Mouse (Mus musculus): ENCODE data around the gene Tpx2.

DNA sequence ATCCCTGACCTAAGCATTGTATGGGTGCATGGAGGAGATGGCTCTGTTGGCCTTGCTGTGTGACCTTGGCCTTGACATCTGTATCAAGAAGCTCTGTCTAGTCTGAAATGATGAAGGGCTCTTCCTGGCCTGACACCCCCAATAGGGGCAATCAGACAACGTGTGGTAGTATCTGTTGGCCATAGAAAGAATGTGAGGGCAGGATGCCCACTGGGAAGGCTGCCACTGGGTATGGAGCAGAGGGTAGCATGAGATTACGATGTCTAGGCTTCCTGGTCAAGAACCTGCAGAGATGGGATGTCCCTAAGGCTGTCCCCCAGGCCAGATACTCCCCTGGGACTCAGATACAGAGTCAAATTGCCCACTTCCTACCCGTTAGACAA is 81.2 kb downstream of the Tpx2 start:
- TF ChIP-seq POLR2A (IDR thresholded peaks at IDR 0.05; ENCODE audit: insufficient read length, low read depth) (no peak), POLR2AphosphoS2 (IDR thresholded peaks at IDR 0.05; ENCODE audit: insufficient read length, low read depth) (no peak)

All from myocyte (in vitro differentiated cells).